Mouse (Mus musculus) kidney, adult 2 months (tissue): ENCODE results near the gene Cobl. TPM values are rescaled to one million over a fixed set of nuclear protein-coding genes. Genes with fewer than 3 reads are reported as not detected.

Experiments
- DNase-seq: peaks from one replicate; pipeline ENCODE4 v3.0.0; 2021
- H3K27ac ChIP-seq: fragments of 200-500 bp; 2 replicates; pipeline ENCODE4 v1.5.1; 2012; ENCODE audit warnings: low read depth, low read length, control low read depth, inconsistent platforms; ENCODE audit not compliant: insufficient read depth
- H3K27me3 ChIP-seq: fragments of 200-500 bp; replicated peaks from 2 replicates; pipeline ENCODE4 v1.6.1; 2012; ENCODE audit warnings: mild to moderate bottlenecking, moderate library complexity, low read length, inconsistent platforms; ENCODE audit not compliant: control insufficient read depth, insufficient read depth
- H3K36me3 ChIP-seq: fragments of 200-500 bp; 2 replicates; pipeline ENCODE4 v1.6.1; 2012; ENCODE audit warnings: mild to moderate bottlenecking, moderate library complexity, low read length, inconsistent platforms; ENCODE audit not compliant: control insufficient read depth, insufficient read depth
- H3K4me1 ChIP-seq: fragments of 200-500 bp; 2 replicates; pipeline ENCODE4 v1.6.1; 2011; ENCODE audit warnings: low read length; ENCODE audit not compliant: control insufficient read depth, insufficient read depth
- H3K4me3 ChIP-seq: fragments of 200-500 bp; 2 replicates; pipeline ENCODE4 v1.5.1; 2011; ENCODE audit warnings: mild to moderate bottlenecking, low read depth, low read length, control low read depth; ENCODE audit not compliant: insufficient read depth
- CTCF ChIP-seq: fragments of 200-500 bp; conservative IDR thresholded peaks from 2 replicates; pipeline ENCODE4 v1.5.1; 2011; ENCODE audit warnings: low read depth, mild to moderate bottlenecking, control low read depth, low read length, moderate library complexity, mixed read lengths; ENCODE audit not compliant: insufficient read depth, insufficient read length
- POLR2A ChIP-seq: fragments of 200-500 bp; IDR thresholded peaks from one replicate; pipeline ENCODE4 v1.6.1; 2011; ENCODE audit warnings: low read depth, low read length, control low read depth
- WGBS: fragments of 180-500 bp; shearing (Covaris S2); methylation state at CpG from one replicate; pipeline ENCODE4 v1.1.7; 2018; 5-methylcytosine and 5-hydroxymethylcytosine counted together
- polyA plus RNA-seq: library from polyadenylated mRNA; depleted of rRNA; stranded (reverse); fragments of >200 nt; gene quantifications from 2 replicates; pipeline ENCODE4 v1.2.3, GENCODE M21; 2012

The Cobl gene
- polyA plus RNA-seq, 1 experiment: 18.0 TPM

DNA sequence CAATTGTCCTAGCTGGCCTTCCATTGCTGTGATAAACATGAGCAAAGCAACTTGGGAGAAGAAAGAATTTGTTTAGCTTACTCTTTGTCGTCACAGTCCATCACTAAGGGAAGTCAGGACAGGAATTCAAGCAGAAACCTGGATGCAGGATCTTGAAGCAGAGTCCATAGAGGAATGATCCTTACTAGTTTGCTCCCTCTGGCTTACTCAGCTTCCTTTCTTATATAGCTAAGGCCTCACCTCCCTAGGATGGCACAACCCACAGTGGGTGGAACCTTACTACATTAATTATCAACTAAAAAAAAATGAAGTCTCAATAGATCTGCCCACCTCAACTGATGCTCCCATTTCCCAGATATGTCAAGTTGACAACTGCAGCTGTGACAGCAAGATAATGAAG is 52.8 kb downstream of the Cobl start:
- TF ChIP-seq POLR2A (no peak), CTCF (no peak)
- Histone ChIP-seq H3K4me1 (no peaks in the 10 kb centered on the region; the same call in 1 of the 2 replicates), H3K27ac (no peak overlapping the region), H3K4me3 (no peak overlapping the region), H3K27me3 (no peaks in the 10 kb centered on the region), H3K36me3 (no peaks in the 10 kb centered on the region)
- 68% methylated on average over 1 of the region's 1 CpGs for WGBS
- DNase-seq: no peak

DNA sequence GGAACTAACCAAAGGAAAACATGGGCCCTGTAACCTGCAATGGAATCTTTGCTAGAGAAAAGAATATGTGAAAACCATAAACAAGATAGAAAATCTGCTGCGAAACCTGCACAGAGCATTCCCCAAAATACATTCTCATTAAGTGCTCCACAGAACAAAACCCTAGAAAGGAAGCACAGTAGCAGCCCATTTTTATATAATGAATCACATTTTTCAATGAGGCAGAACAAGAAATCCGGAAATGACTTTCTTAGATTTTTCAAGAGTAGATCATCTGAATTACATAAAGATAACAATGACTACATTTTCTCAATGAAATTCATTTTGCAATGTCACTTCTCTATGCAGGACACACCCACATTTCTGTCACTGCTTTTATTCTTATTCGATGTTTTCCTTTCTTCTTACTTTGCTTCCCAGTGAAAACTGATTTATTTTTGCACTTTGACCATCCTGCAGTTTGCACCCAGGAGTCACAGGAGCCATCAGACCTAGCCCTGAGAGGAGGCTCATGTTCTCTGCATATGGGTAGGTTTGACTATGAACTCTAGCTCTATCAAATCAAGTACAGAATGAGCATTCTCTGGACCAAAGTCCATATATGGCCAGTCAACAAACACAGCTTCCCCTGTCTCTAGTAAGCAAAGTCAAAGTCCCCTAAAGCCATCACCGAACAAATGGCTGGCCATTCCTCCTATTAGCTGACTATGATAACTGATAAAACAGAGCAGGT is 53.5 kb downstream of the Cobl start:
- TF ChIP-seq POLR2A (no peak), CTCF (no peak)
- Histone ChIP-seq H3K27ac (no peak overlapping the region; the same call in 1 of the 2 replicates), H3K4me1 (no peaks in the 10 kb centered on the region; the same call in 1 of the 2 replicates), H3K27me3 (no peaks in the 10 kb centered on the region), H3K4me3 (no peak overlapping the region), H3K36me3 (no peaks in the 10 kb centered on the region)
- 67% methylated on average over 4 of the region's 4 CpGs for WGBS
- peak; percentile 46 for DNase-seq

DNA sequence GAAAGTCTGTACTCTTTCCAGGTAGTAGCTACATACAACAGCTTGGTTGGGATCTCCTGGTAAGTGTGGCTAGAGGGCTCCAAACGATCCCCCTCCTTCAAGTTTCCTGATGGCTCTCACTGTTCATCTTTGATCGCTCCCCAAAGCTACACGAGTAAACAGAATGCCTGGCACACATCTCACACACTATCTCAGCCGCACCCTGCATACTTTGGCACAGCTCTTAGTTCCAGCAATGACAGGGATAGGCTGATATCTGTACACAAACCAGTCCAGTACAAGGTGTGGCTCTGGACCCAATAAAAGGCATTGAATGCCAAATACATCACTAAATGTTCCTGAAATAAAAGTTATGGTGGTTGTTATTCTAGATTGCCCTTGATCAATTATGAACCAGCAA is 55.3 kb downstream of the Cobl start:
- DNase-seq: no peak
- H3K27me3 ChIP-seq: no peaks in the 10 kb centered on the region
- no peak overlapping the region for H3K27ac ChIP-seq
- H3K36me3 ChIP-seq: no peaks in the 10 kb centered on the region
- WGBS: 80% methylated on average over 4 of the region's 4 CpGs
- no peak overlapping the region for H3K4me3 ChIP-seq
- TF ChIP-seq CTCF (no peak), POLR2A (no peak)
- no peaks in the 10 kb centered on the region; the same call in 1 of the 2 replicates for H3K4me1 ChIP-seq

DNA sequence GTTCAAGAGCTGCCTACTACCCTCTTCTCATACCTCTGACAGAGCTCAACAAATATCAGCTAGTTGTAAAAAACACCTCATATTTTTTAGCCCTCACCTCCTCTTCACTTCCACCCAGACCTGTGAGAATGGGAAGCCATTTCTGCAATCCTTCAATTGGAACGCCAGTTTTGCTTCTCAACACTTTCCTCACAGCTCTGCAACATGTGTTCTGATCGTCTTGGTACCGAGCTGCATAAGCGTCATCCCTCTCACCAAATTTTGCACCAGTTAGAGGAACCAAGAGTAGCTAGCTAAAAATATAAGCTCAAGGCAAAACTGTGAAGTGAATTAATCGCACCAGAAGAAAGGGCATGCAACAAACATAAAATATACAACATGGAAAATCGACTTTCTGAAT is 56.9 kb downstream of the Cobl start:
- no peak for DNase-seq
- no peak overlapping the region for H3K4me3 ChIP-seq
- H3K36me3 ChIP-seq: no peaks in the 10 kb centered on the region
- no peak for TF ChIP-seq POLR2A
- WGBS: 94% methylated on average over 6 of the region's 6 CpGs
- H3K27me3 ChIP-seq: no peaks in the 10 kb centered on the region
- no peak overlapping the region for H3K27ac ChIP-seq
- no peaks in the 10 kb centered on the region; the same call in 1 of the 2 replicates for H3K4me1 ChIP-seq

DNA sequence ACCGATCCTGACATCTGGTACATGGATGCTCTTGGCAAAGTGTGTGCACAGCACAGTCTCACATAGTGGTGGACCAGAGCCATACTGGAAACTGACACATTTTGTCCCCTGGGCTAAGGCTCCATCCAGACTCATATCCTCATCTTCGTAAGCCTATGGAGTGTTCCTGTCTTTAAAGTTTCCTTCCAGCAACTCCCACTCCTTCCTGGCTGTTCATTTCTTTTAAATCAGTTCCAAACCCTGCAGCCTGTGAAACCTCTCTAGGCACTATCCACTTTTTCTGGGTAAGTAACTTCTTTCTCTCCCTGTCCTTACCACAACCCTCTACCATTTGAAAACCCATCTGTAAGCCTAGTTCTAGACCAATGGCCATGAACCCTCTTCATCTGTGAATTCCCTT is 64.9 kb downstream of the Cobl start:
- Histone ChIP-seq H3K4me3 (no peak overlapping the region), H3K36me3 (no peaks in the 10 kb centered on the region), H3K4me1 (no peaks in the 10 kb centered on the region), H3K27ac (no peak overlapping the region), H3K27me3 (no peaks in the 10 kb centered on the region)
- TF ChIP-seq POLR2A: no peak
- TF ChIP-seq CTCF: no peak
- 93% methylated on average over 2 of the region's 2 CpGs for WGBS
- DNase-seq: no peak

DNA sequence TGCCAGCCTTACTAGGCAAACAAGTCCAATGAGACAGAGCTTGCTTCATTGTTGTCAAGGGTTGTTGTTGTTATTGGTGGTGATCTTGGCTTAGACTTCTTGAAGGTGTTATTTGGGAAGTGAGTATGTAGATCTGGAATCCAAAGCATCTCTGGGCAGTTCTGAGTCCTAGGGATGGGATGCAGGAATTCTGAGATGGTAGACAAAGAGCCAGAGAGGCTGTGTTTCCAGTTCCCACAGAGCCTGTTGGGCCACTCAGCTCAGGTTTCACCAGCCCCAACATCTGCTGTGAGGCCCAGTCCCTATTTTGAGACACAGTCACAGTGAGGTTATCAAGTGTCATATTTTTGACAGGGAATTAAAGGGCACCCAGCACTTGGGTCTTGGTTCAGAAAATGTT is 68.6 kb downstream of the Cobl start:
- Histone ChIP-seq H3K27me3 (no peaks in the 10 kb centered on the region), H3K27ac (no peak overlapping the region), H3K4me3 (no peak overlapping the region), H3K4me1 (no peaks in the 10 kb centered on the region), H3K36me3 (no peaks in the 10 kb centered on the region)
- no peak for TF ChIP-seq CTCF
- TF ChIP-seq POLR2A: no peak
- DNase-seq: no peak

DNA sequence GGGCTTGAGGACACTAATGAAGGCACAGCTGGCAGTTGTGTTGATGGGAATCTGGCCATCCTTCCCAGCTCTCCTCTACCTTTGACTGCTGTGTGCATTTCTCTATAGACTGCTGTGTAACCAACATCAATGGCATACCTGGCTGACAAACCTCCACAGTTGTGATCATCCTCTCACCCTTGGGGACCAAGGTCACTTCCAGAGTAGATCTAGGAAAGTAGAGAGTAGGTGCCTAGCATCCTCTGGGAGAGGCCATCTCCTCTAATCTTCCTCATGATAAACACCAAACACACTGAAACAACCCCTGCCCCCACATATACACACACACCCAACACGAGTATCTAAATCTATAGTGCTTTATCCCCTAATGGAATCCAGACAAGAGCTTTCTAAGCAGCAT is 70.1 kb downstream of the Cobl start:
- no peaks in the 10 kb centered on the region for H3K4me1 ChIP-seq
- H3K27ac ChIP-seq: no peak overlapping the region
- TF ChIP-seq CTCF: no peak
- no peak for TF ChIP-seq POLR2A
- no peaks in the 10 kb centered on the region for H3K36me3 ChIP-seq
- no peak for DNase-seq
- 64% methylated on average over 1 of the region's 1 CpGs for WGBS
- no peaks in the 10 kb centered on the region for H3K27me3 ChIP-seq
- no peak overlapping the region for H3K4me3 ChIP-seq
